Mouse (Mus musculus): ENCODE measurements around the gene B3glct.

B3glct gene

DNA sequence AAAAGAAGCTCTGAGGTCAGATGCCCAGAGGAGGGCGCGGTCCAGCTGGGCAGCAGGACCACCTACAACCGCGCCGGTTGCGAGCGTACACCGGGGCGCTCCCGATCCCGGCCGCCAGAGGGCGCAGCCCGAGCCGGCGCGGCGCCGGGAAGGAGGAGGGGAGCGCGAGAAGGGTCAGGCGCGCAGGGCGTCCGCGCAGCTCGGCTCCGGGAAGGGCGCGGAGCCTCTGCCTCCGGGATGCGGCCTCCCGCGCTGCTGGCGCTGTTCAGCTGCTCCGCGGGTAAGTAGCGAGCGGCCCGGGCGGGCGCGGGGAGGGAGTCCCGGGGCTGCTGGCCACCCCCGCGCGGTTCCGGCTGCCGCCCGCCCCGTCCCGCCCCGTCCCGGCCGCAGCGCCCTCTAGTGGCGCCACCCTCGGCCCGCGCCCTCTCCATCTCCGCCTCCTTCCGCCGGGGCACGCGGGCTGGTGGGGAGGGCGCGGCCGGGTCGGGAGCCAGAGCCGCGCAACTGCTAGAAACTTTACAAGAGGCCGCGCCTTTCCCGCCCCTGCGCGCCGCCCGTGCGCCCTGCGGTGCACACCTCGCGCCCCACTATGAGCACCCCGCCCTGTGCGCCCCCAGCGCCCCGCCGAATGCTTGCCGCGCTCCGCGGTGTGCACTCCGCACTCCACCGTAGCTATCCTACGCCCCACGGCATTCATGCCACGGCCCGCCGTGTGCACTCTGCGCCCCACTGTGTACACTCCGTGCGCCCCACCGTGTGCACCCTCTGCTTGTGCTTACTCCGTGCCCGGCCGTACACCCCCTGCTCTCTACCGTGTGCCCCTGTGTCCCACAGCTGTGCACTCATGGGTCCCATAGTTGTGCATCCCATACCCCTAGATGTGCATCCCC, at the start of gene B3glct:
B3glct (plus strand) TSS at position 131 of the 890 bp plus-strand sequence.
- peak; percentile 93 for DNase-seq (ENCODE audit: low spot score)

DNA sequence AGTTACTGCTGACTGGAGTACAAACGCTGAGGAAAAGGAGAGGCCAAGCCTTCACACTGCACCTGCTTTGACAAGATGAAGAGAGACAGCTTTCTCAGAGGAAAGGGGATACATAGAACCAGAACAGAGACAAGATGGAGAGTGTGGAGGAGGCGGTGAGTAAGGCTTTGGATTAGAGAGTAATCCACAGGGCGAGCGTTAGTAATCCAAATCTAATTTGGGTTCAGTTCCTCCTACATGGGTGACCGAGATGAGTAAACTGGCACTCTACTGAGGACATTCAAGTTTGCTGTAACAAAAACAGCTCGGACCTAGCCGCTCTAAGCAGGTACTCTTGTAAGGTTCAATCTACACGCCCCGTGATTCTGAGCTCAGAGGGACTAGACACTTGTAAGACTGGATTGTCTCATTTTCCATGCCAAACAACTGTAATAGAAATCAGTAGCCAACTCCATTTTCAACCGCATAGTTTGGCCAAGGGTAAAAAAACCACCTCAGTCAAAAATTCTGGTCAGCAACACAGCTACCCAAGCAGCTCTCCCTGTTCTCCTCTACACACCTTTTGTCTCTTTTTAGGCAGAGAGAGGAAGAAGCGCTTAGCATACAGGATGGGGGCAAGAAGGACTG, 43.5 kb upstream of the B3glct start:
- no peak for DNase-seq (ENCODE audit: low spot score)

DNA sequence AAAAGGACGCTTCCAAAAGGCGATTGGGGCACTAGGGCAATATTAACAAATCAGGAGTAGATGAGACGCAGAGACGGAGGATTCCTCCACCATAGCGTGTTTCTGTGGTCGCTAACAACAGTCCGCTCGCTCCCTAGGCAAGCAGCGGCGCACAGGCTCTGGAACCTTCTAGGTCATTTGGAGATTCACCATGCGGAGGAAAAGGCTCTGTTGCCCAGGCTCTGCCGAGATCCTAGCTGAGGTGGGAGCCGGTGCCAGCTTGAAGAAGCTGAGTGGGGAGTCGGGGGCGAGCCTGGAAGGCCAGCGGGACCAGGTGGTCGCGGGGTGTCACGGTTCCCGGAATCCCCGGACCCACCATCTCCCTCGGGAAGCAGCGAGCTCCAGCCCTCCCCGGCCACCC, 42.5 kb upstream of the B3glct start:
- DNase-seq (ENCODE audit: low spot score): peak; percentile 23

DNA sequence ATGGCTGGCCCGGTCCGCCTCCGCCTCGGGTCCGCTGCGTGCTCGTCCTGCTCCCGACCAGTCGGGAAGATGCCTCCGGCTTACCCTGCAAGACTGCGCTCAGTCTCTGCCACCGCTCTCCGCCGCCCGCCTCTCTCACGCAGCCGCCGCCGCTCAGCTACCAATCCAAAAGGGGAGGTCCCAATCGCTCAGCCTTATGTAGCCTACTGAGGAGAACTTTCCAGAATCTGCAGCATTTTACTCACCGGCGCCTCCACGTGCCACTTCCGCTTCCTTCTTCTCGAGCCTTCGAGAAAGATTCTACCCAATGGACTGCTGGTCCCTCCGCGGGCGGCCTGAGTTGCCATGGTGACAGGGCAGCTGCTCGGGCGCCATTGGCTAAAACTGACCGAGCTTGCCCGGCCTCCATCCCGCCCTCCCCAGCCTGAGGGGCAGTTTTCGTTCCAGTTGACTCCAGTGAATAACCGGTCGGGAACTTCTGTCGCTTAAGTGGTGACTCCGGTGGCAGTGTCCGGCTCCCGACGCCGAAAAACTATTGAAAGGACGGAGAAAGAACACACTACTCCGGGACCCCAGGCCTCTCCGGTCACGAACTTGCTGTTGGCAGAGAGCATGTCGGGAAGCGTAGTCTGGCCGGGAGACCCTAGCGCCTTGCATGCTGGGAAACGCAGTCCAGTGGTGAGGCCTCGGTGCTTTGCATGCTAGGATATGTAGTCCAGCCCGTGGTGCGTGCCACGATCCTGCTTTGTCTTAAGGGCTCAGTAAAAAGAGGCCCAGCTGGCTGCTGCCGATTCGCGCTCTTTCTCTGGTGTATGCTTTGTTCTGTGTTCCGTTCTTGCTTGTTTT, 41.7 kb upstream of the B3glct start, which contains the start of gene Hsph1:
Hsph1 (minus strand) TSS at position 302 of the 846 bp plus-strand sequence.
- DNase-seq (ENCODE audit: low spot score): peak; percentile 94

DNA sequence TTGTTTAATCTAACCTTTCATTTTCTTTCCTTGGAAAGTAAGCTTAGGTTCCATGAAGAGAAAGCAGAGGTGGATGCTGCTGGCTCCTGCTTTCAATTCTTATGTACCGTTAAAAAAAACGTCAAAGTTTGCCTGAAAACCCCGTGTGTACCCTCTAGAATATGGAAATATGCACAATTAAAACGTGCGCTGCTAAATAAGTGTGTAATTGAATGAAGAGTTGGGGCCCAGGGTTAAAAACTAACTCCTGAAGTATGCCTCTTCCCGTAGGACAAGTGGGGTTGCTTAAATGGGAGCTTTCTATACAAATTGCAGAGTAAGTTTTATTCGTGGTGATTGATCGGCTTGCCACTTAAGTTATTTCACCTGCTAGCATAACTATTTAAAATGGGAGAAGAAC, 40.7 kb upstream of the B3glct start:
- DNase-seq (ENCODE audit: low spot score): no peak

DNA sequence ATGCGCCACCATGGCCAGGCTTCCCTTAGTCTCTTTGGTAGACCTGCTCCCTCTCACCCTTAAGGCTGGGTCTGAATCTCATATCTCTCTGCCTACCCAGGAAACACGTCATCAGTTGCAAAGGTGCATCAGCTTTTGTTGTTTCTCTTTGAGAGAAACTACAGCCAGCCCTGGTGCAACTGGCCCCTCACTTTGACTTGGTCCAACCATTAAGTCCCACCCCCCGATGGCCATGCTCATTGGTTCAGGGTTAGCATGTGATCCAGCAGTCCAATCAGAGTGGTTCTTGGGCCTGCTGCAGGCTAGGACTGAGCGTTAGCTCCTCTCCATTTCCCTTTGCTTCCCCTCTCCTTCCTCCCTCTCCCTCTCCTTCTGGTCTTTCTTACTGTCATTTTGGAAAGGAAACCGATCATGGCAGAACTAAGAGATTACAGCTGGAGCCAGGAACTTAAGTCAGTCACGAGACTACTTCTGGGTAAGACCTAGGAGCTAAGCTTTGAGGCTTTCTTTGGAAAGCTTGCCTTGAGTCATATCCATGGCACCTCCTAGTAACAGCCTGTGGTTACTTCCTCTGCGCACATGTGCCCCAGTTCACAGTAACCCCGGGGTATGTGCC, 36.6 kb upstream of the B3glct start:
- no peak for DNase-seq (ENCODE audit: low spot score)

DNA sequence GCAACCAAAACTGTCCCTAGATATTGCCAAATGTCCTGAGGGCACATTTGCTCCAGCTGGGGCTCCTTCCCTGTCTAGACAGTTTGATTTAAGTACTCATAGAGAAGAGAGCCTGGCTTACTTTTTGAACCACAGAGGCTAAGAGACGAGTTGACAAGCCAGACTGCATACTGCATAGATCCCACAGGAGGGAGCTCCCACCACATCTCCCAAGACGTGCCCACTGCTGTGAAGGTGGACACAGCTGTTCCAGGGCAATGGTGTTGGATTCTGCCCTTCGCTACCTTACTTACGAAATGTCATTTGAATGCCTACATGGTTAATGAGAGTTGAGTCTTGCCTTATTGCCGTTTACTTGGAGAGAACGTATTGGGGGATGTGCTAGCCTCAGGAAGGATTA, 35.7 kb upstream of the B3glct start:
- DNase-seq (ENCODE audit: low spot score): no peak

DNA sequence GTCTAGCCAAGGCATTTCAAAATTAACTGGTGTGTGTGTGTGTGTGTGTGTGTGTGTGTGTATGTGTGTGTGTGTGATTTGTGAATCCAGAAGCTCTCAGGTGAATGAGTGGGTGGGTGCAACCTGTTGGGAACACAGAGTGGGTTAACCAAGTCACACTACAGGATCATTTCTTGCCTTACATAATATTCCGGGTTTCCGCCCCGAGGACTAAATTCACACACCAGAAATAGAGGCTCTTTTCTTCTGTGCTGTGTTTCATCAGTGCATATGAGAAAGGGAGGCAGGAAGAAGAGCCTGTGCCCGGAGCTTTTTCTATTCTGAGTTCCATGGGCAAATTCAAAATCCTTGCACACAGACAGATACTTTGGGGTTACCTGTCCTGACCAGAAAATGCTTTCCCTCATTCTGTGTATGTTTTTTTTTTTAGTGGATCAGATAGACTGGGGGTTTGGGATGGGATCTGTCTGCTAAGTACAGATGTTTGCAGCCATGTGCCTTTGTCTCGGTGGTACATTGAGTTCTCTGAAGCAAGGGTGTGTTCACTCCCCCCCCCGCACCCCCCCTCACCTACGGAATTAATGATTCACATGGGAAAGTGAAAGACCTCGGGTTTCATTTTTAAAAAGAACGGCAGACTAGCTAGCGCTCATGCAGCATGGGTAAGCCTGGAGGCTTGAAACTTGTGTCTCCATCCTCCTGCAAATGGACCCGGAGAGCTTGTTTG, 35.1 kb upstream of the B3glct start:
- no peak for DNase-seq (ENCODE audit: low spot score)

DNA sequence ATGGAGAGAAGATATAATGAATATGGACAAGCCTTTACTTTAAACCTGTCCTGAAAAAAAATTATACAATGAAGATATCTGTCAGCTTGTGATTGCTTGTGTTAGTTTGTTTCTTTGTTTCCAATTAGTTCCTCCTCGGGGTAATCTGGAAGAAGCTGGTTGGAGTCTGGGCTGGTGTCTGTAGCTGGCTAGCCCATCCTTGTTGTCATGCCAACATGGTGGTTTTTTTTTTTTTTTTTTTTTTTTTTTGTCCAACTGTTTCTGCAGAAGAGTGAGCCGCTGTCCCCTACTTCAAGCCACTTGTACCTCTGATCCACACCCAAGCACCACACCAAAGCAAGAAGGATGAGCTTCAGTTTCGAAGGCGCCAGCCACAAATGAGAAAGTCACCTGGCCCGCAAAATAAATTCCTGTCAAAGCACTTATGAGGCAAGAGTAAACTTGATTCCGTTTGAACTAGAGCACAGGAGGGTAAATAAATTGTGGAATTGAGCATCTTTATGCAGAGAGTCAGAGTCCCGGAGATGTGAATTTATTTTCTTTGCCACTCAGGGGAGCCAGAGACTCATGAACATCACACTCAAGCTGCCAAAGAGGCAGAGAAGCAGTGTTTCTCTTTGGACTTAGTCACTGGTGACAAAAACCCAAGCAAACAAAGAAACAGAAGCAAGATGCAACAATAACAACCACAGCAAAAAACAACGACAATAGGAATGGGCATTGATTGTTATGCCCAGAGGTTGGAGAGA, 30.5 kb upstream of the B3glct start:
- DNase-seq (ENCODE audit: low spot score): no peak

DNA sequence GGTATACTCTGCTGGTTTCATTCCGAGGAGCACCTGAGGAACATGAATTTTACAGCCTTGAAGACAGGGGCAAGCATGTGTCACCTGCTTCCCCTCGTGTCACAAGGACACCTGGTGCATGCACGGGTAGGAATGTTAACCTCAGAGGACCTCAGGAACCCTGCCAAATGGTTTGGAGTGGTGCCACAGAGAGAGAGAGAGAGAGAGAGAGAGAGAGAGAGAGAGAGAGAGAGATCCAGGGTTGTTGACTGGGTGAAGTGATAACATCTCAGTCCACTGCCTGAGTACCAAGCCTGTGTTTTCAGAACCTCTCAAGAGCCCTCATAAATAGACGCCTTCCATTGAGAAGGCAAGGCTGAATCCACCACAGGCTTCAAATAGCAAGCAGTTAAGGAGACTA, 29.8 kb upstream of the B3glct start:
- no peak for DNase-seq (ENCODE audit: low spot score)

DNA sequence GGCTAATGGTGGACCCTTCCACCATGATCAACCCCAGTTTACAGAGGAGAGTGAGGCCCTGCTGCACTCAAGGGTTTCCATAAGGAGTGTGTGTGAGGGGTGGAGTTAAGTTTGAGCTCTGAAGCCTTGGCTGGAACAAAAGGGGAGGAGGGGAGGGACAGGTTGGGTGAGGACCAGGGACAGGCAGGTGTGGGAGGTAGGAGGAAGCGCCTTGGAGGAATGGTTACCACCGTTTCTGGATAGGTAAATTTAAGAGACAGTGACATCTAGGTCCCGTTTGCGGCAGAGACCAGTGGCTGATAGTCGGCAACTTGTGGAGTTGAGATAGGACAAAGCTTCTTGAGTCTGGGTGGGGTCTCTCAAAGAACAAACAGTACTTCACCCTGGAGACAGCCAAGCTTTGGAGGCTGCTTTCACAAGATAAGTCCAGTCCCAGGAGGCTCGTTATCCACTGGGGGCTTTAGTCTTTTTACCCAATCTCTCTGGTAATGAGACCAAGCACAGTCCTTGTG, 29.1 kb upstream of the B3glct start:
- DNase-seq (ENCODE audit: low spot score): no peak

DNA sequence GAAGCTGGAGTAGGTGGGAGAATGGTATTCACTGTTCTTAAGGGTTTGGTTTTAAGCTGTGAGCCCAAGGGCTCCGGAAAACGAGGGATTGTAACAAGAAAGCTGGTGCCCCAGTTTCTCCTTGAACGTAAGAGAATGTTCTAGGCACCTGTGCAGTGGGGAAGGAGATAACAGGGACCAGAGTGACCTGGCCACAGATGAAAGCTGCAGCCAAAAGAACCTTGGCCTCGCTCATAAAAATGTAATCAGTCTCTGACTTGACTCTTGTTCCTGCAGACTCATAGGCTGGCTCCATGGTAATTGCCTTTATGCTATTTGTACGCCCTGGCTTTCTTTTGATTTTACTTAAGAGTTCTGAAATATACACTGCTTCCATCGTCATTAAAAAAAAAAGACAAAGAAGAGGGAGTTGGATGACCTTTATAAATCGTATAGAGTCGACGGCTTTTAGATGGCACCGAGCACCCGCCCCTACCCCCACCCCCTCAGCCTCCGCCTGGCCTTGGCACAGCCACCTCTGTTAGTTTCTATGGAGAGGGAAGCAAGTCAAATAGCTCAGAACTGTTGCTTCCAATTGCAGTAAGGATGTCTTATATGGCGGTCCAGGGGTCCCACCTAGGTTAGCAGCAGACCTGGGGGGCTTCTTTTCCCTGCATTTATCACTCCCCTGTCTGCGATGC, 28.4 kb upstream of the B3glct start:
- DNase-seq (ENCODE audit: low spot score): no peak

DNA sequence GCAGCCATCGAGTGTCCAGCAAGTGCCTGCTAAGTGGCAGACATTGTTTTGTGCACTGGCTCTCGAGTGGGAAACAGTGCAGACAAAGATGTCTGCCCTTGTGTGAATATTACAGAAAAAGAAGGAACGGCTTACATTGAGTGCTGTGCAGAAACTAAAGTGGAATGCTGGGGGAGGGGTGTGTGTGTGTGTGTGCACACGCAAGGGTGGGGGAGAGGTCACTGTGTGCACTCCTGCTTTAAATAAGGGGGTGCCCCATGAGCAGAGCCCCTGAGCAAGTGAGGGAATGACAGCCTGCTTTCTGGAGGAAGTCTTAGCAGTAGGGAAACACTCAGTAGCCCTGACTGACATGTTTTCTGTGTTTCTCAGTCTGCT, 27.9 kb upstream of the B3glct start:
- no peak for DNase-seq (ENCODE audit: low spot score)

DNA sequence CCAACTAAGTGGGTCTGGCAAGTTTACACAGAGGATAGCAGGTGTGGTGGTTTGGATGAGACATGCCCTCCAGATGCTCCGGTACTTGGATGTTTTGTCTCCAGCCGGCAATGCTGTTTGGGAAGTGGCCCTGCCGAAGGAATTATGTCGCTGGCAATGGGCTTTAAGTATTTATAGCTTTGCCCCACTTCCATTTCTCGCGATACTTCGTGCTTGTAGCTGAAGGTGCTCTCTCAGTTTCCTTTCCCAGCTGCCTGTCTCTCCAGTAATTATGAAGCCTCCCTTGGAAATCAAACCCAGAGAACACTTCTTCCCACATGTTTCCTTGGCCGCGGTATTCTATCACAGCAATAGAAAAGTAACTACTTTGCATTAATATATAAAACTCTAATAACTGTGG, 22.4 kb upstream of the B3glct start:
- no peak for DNase-seq (ENCODE audit: low spot score)

DNA sequence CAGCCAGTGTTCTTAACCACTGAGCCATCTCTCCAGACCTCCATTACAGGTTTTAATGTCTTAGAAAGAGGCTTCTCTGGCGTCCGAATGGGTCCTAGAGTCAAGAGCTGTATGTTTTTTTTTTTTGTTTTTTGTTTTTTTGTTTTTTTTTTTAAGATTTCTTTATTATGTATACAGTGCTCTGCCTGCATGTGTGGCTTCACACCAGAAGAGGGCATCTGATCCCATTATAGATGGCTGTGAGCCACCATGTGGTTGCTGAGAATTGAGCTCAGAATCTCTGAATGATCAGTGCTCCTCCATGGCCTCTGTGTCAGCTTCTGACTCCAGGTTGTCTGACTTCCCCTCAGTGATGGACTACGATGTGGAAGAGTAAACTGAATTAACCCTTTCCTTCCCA, 20.0 kb upstream of the B3glct start:
- no peak for DNase-seq (ENCODE audit: low spot score)

DNA sequence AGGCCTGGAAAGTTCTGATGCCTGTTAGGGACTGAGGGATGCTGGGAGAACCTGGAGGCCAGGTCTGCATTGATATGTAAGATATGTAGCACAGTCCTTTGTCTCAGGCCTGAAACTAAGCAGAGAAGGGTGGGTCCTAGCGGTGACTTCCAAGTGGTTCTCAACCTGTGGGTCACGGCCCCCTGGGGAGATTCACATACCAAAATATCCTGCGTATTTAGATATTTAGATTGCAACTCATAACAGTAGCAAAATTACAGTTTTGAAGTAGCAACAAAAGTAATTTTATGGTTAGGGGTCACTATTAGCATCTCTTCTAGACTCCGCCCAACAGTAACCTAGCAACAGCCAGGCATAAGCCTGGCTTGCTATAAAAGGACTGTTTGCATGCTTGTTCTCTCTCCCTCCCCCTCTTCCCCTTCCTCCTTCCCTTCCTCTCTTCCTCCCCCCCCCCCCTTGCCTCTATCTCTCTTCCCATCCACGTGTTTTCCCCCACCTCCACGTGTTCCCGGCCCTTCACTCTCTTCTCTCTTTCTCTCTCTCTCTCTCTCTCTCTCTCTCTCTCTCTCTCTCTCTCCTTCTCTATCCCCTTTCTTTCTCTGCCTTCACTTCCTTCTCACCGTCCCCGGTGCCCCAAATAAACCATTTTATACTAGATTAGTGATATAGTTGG, 19.2 kb upstream of the B3glct start:
- no peak for DNase-seq (ENCODE audit: low spot score)

DNA sequence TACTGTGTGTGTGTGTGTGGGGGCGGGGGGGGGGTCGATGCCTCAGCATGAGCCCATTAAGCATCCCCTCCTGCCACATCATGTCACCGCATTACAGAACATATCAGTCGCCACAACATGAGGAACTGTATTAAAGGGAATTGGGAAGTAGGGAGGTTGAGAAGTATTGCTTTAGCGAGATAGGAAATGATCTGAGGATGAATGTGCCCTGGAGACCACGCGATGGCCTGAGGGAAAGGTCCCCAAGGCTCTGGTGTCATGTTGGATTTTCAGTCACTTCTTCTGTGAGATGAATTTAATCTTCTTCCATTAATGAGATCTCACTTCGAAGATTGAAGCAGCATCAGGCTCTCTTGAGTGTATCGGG, 18.6 kb upstream of the B3glct start:
- DNase-seq (ENCODE audit: low spot score): no peak

DNA sequence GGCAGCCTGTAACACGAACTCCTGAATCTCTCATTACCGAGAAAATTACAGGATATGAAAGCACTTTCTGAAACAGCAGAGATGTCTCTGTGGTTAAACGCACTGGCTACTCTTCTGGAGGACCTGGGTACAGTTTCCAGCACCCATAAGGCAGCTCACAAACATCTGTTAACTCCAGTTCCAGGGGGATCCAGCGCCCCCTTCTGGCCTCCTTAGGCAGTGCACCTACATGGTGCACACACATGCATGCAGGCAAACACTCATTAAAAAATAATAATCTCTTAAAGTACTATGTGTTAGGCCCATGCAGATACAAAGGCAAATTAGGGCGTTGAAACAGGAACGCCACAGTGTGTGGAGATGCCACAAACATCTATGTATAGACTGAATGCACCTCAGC, 16.6 kb upstream of the B3glct start:
- DNase-seq (ENCODE audit: low spot score): no peak

DNA sequence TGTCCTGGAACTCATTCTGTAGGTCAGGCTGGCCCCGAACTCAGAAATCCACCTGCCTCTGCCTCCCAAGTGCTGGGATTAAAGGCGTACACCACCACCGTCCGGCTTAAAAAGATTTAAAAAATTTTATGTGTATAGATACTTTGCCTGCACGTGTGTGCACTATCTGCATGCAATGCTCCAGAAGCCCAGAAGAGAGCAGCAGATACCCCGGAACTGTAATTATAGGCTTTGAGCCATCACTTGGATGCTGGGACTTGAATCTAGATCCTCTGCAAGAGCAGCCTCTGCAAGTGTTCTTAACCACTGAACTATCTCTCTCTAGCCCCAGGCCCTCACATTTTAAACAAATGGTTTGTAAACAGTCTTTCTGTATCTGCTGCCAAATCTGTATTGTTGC, 15.1 kb upstream of the B3glct start:
- DNase-seq (ENCODE audit: low spot score): no peak

DNA sequence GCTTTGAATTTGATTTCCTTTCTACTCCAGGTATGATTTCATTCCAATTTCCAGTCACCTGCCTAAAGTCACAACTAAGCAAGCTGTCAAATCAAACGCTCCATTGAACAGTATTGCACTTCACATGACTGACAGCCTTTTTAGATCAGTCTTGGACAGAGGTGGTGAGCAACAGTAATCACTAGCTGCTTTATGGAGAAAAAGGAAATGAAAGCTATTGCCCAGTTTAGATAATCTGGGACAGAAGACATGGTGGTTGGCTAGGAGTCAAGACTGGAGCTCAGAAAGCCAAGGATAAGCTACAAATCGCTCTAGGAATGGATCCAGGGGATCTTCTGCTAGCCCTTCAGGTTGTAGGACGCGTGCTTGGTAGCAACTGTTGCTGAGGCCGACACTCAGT, 14.6 kb upstream of the B3glct start:
- no peak for DNase-seq (ENCODE audit: low spot score)

Measured in urinary bladder, postnatal 25 days (tissue).